Mouse (Mus musculus): Measurements from ENCODE around the gene Fkrp. TPM values are rescaled to one million over a fixed set of nuclear protein-coding genes. Genes with fewer than 3 reads are reported as not detected.

Gene Fkrp
- total and polyA plus RNA-seq, 3 experiments, result 16.5 to 23.4 (median 20.3) TPM

DNA sequence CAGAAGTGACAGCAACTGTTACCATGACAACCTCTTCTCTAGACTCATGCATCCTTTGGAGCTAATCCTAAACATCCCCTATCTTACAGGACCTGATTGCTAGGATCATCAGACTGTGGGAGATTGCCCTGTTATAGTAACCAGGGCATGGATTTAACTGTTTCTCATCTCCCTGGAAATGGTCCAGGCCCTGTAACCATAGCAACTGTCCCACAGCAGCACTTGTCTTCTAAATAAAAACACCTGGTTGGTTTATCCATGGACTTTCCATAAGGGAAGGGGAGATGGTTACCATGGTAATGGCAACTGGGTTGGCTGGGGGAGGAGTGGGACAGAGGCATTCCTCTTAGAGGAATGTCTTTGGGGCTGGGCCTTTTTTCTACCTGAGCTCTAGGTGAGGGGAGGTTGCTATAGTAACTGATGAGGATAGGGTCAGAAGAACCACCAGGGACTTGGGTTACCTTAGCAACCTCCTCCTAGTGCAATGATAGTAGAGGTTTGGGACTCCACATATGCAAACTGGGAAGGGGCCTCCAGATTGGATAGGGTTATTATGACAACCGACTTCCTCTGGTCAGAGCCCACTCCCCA, 1.1 kb downstream of the Fkrp start, which contains the start of gene Strn4:
Gene Strn4 (plus strand): TSS at position 539 of the 591 bp plus-strand sequence.
- Histone ChIP-seq H3K9ac (ENCODE audit: insufficient read depth, low read depth) (peak within 1 kb of the TSS; percentile 99), H3K4me2 (ENCODE audit: insufficient read depth, low read depth, poor library complexity, severe bottlenecking) (peak within 1 kb of the TSS; percentile 93), H3K27me3 (replicated peaks) (no peaks in the 10 kb centered on the region), H3K27ac (ENCODE audit: insufficient read depth, low read depth) (peak within 1 kb of the TSS; percentile 42), H3K79me2 (replicated peaks; ENCODE audit: control insufficient read depth, extremely low read depth, insufficient read depth, poor library complexity, severe bottlenecking) (peaks cover 38% of the 10 kb centered on the region), H3K4me1 (ENCODE audit: control insufficient read depth in 1 of 2, insufficient read depth in 2 of 2) (peaks cover 21 to 44% of the 10 kb centered on the region in 2 experiments), H3K9me3 (replicated peaks; ENCODE audit: low read length) (peaks cover 11% of the 10 kb centered on the region), H3K4me3 (replicated peaks in 1 of 3; ENCODE audit: low read depth in 2 of 3, low read length in 2 of 3, poor library complexity in 1 of 3) (peak within 1 kb of the TSS; percentile 82 to 95 (median 91)), H3K36me3 (replicated peaks in 1 of 2; ENCODE audit: control insufficient read depth in 1 of 2, insufficient read depth in 1 of 2, low read length in 1 of 2) (peaks cover 30 to 68% of the 10 kb centered on the region in 2 experiments)
- no peak for DNase-seq (ENCODE audit: extremely low read depth)
- in situ Hi-C loops (cut with MboI; ENCODE audit: low pct_ligation_motif_present, low pct_unique_long_range_greater_than_20kb, low sequenced_read_pairs), result loop anchor here (5.0 kb wide), 1 partner anchor 92 kb away; the partner anchor contains the start of gene Ptgir
- dilution Hi-C loops (cut with MboI; ENCODE audit: extremely low pct_ligation_motif_present, extremely low pct_unique_long_range_greater_than_20kb, low sequenced_read_pairs), result no loop called here
- TF ChIP-seq TBP (conservative IDR thresholded peaks at IDR 0.05; ENCODE audit: low read depth, low read length) (no peak), KAT2A (IDR thresholded peaks at IDR 0.05; ENCODE audit: insufficient replicate concordance, low read length) (no peak), RCOR1 (conservative IDR thresholded peaks at IDR 0.05; ENCODE audit: low read depth, low read length) (no peak), HCFC1 (IDR thresholded peaks at IDR 0.05; ENCODE audit: low read depth, low read length) (no peak), MXI1 (IDR thresholded peaks at IDR 0.05; ENCODE audit: low read depth, low read length) (no peak), JUN (IDR thresholded peaks at IDR 0.05; ENCODE audit: insufficient read depth, low read depth, low read length) (no peak), ELF1 (IDR thresholded peaks at IDR 0.05; ENCODE audit: low read depth, low read length) (no peak), POLR2AphosphoS2 (IDR thresholded peaks at IDR 0.05; ENCODE audit: low read depth, low read length) (no peak), PAX5 (IDR thresholded peaks at IDR 0.05; ENCODE audit: low read length) (no peak), ZMIZ1 (IDR thresholded peaks at IDR 0.05; ENCODE audit: low read depth, low read length) (no peak), MYC (IDR thresholded peaks at IDR 0.05; ENCODE audit: low read depth, low read length) (no peak), BHLHE40 (IDR thresholded peaks at IDR 0.05; ENCODE audit: low read depth, low read length) (no peak), NRF1 (IDR thresholded peaks at IDR 0.05; ENCODE audit: low read depth, low read length) (no peak), EP300 (IDR thresholded peaks at IDR 0.05; ENCODE audit: low read length) (no peak), TCF12 (IDR thresholded peaks at IDR 0.05; ENCODE audit: low read depth, low read length) (no peak), USF1 (IDR thresholded peaks at IDR 0.05; ENCODE audit: low read depth, low read length) (no peak), MEF2A (IDR thresholded peaks at IDR 0.05; ENCODE audit: borderline replicate concordance, low read depth, low read length) (no peak)

GRCm38 (mm10) chr7:16812505-16812904, 4.0 kb downstream of the Fkrp start:
- Histone ChIP-seq H3K27me3 (replicated peaks) (no peaks in the 10 kb centered on the region), H3K4me2 (ENCODE audit: insufficient read depth, low read depth, poor library complexity, severe bottlenecking) (no peak overlapping the region), H3K27ac (ENCODE audit: insufficient read depth, low read depth) (no peak overlapping the region), H3K79me2 (replicated peaks; ENCODE audit: control insufficient read depth, extremely low read depth, insufficient read depth, poor library complexity, severe bottlenecking) (peaks cover 9% of the 10 kb centered on the region), H3K4me3 (replicated peaks in 1 of 3; ENCODE audit: low read depth in 2 of 3, low read length in 2 of 3, poor library complexity in 1 of 3) (no peak overlapping the region), H3K36me3 (replicated peaks in 1 of 2; ENCODE audit: control insufficient read depth in 1 of 2, insufficient read depth in 1 of 2, low read length in 1 of 2) (peaks cover 39 to 71% of the 10 kb centered on the region in 2 experiments), H3K9me3 (replicated peaks; ENCODE audit: low read length) (peaks cover 12% of the 10 kb centered on the region), H3K4me1 (ENCODE audit: control insufficient read depth in 1 of 2, insufficient read depth in 2 of 2) (peaks cover 3 to 15% of the 10 kb centered on the region in 2 experiments), H3K9ac (ENCODE audit: insufficient read depth, low read depth) (no peak overlapping the region)
- DNase-seq (ENCODE audit: extremely low read depth), result no peak
- dilution Hi-C loops (cut with MboI; ENCODE audit: extremely low pct_ligation_motif_present, extremely low pct_unique_long_range_greater_than_20kb, low sequenced_read_pairs), result no loop called here
- TF ChIP-seq CTCF (conservative IDR thresholded peaks at IDR 0.05 in 1 of 2, IDR thresholded peaks at IDR 0.05 in 1 of 2; ENCODE audit: low read depth in 2 of 2, low read length in 2 of 2) (peak; percentile 33 to 53; a peak in 3 of 4 replicates), SMC3 (IDR thresholded peaks at IDR 0.05; ENCODE audit: low read depth, low read length) (0 out of 2 replicates have a peak, but pooled peaks have one; percentile 12), RAD21 (IDR thresholded peaks at IDR 0.05; ENCODE audit: low read depth, low read length) (peak; percentile 31), HCFC1 (IDR thresholded peaks at IDR 0.05; ENCODE audit: low read depth, low read length) (no peak)
- in situ Hi-C loops (cut with MboI; ENCODE audit: low pct_ligation_motif_present, low pct_unique_long_range_greater_than_20kb, low sequenced_read_pairs), result no loop called here
